Mouse (Mus musculus): ENCODE results near the gene Arhgef19. TPM values are rescaled to one million over a fixed set of nuclear protein-coding genes. Genes with fewer than 3 reads are reported as not detected.
A peak's percentile ranks its signal among the peaks of the same experiment; 100 is the strongest.

The Arhgef19 gene
- polyA plus RNA-seq, 1 experiment: 13.2 TPM

- Histone ChIP-seq H3K4me1 (ENCODE audit: control insufficient read depth, insufficient read depth, low read length) (no peaks in the 10 kb centered on the region), H3K4me3 (ENCODE audit: insufficient read depth, low read length) (peak overlapping the region; percentile 35), H3K27ac (ENCODE audit: insufficient read depth, low read length) (no peak overlapping the region)
- TF ChIP-seq POLR2A (IDR thresholded peaks at IDR 0.05; ENCODE audit: extremely low read depth, insufficient read depth, low read length) (no peak), CTCF (IDR thresholded peaks at IDR 0.05; ENCODE audit: extremely low read depth, insufficient read depth, low read length) (no peak)
Observed at GRCm38 (mm10) chr4:141301591-141302427, 62.5 kb downstream of the Arhgef19 start.

DNA sequence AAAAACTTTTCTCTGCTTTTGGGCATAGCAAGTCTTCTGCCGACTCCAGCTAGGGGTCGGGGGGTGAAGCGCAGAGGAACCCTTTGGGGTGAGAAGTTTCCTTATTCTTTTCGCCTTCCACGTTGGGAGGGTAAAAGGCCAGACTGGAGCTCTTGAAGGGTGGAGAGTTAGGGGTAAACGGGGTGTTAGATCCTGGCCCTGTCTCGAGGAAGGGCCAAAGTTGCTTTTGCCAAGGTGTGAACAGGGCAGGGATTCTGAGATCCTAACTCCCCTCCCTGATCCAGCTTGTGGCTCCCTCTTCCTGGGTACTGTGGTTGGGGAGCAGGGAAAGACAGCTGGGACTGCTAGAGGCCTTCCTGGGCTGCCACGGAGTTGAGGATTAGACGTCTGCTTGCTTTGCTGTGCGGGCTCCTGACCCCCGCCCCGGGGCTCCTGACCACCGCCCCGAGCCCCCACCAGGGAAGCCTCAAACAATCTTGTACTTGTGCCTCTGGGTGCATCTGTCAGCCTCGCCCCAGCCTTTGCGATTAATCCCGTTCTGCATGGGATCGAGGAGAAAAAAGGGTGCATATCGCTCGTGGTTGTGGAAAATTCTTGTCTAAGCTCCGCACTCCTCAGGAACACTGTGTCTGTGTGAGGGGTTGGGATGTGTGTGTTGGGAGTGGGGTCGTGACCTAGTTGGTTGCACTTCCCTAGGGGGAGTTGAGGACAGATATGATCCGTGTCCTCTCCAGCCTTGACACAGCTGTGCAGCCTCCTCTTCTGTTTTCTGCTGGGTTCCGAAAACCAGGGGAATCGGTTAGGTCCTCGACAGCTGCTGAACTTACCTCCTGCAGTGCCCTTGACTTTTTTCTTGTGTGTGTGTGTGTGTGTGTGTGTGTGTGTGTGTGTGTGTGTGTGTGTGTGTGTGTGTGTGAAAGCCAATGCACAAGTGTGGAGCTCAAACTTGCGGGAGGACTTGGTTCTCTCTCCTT lies 63.4 kb downstream of the Arhgef19 start:
- no peak overlapping the region for H3K27ac ChIP-seq (ENCODE audit: insufficient read depth, low read length)
- H3K4me1 ChIP-seq (ENCODE audit: control insufficient read depth, insufficient read depth, low read length): no peaks in the 10 kb centered on the region
- no peak for TF ChIP-seq POLR2A (IDR thresholded peaks at IDR 0.05; ENCODE audit: extremely low read depth, insufficient read depth, low read length)
- no peak for TF ChIP-seq CTCF (IDR thresholded peaks at IDR 0.05; ENCODE audit: extremely low read depth, insufficient read depth, low read length)
- peak overlapping the region; percentile 35 for H3K4me3 ChIP-seq (ENCODE audit: insufficient read depth, low read length)

DNA sequence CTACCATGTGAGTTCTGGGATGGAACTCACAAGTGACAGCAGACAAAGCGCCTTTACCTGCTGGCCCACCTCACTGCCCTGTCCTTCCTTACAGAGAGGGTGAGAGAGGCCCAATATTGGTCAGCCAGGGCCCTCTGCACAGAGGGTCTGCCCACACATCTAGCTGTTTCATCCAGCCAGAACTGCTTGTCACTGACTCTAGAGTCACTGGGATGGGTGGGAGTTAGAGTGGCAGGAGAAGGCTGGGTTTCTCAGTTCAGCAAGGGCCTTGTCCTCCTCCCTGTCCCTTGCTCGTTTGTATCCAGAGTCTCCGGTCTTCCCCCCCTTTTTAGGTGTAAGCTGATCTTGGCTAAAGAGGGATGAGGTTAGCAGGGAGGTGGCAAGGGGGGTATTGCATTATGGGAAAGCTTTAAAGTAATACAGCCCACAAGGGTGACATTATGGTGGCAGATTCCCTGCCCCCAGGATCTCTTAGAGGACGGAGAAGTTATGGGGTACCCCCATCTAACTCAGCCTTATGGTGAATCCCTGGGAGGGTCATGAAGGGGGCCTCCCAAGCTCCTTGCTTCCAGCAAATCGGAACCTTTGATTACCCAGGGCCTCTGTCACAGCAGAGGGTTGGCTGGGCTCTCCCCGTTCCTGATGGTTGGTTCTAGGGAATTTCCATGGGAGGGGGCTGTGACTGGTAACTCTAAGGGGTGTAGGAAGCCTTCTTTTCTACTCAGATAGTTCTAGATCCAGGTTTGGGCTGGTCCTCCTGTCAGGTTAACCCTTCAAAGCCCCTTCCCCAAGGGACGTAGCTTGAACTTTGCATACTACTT lies 64.3 kb downstream of the Arhgef19 start:
- Histone ChIP-seq H3K27ac (ENCODE audit: insufficient read depth, low read length) (no peak overlapping the region), H3K4me1 (ENCODE audit: control insufficient read depth, insufficient read depth, low read length) (no peaks in the 10 kb centered on the region), H3K4me3 (ENCODE audit: insufficient read depth, low read length) (no peak overlapping the region)
- TF ChIP-seq CTCF (IDR thresholded peaks at IDR 0.05; ENCODE audit: extremely low read depth, insufficient read depth, low read length): no peak
- no peak for TF ChIP-seq POLR2A (IDR thresholded peaks at IDR 0.05; ENCODE audit: extremely low read depth, insufficient read depth, low read length)

DNA sequence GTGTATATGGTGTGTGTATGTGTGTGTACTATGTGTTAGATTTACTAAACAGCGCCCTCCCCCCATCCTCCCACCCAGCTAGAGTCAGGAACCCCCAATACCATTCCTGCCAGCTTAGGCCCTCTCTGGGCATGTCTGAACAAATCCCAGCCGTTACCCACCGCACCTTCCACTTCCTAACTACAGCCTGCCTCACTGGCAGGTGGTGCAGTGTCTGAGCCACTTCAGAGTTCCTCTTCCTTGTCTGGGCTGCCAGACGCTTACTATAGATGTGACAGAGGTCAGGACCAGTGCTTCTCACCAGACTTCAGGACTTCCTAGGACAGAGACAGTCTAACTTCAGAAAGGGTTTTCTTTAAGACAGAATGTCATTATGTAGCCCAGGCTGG lies 64.9 kb downstream of the Arhgef19 start:
- TF ChIP-seq POLR2A (IDR thresholded peaks at IDR 0.05; ENCODE audit: extremely low read depth, insufficient read depth, low read length) (no peak), CTCF (IDR thresholded peaks at IDR 0.05; ENCODE audit: extremely low read depth, insufficient read depth, low read length) (no peak)
- H3K27ac ChIP-seq (ENCODE audit: insufficient read depth, low read length): no peak overlapping the region
- H3K4me3 ChIP-seq (ENCODE audit: insufficient read depth, low read length): no peak overlapping the region
- H3K4me1 ChIP-seq (ENCODE audit: control insufficient read depth, insufficient read depth, low read length): no peaks in the 10 kb centered on the region

- H3K4me1 ChIP-seq (ENCODE audit: control insufficient read depth, insufficient read depth, low read length): no peaks in the 10 kb centered on the region
- H3K4me3 ChIP-seq (ENCODE audit: insufficient read depth, low read length): no peak overlapping the region
- no peak overlapping the region for H3K27ac ChIP-seq (ENCODE audit: insufficient read depth, low read length)
- no peak for TF ChIP-seq CTCF (IDR thresholded peaks at IDR 0.05; ENCODE audit: extremely low read depth, insufficient read depth, low read length)
- no peak for TF ChIP-seq POLR2A (IDR thresholded peaks at IDR 0.05; ENCODE audit: extremely low read depth, insufficient read depth, low read length)
Observed at GRCm38 (mm10) chr4:141306057-141306456, 66.8 kb downstream of the Arhgef19 start.

Other genes starting within 250 kb of the Arhgef19 start
- 9.6 and 10.9 TPM in 2 replicates for gene Mfap2, start 229.1 kb upstream of the Arhgef19 start, polyA plus RNA-seq (2012; rRNA removed)
- 85.8 and 95.2 TPM in 2 replicates for gene Crocc, start 178.9 kb upstream of the Arhgef19 start, polyA plus RNA-seq (2012; rRNA removed)
- 58.6 and 62.3 TPM in 2 replicates for gene Necap2, start 161.1 kb upstream of the Arhgef19 start, polyA plus RNA-seq (2012; rRNA removed)
- gene Spata21, start 151.2 kb upstream of the Arhgef19 start, polyA plus RNA-seq (2012; rRNA removed): 0.53 and 0.71 TPM in 2 replicates
- gene Szrd1, start 99.7 kb upstream of the Arhgef19 start, polyA plus RNA-seq (2012; rRNA removed): 18.0 and 19.4 TPM in 2 replicates
- 20.7 and 22.6 TPM in 2 replicates for gene Fbxo42, start 91.6 kb upstream of the Arhgef19 start, polyA plus RNA-seq (2012; rRNA removed)
- gene Rsg1, start 25.5 kb upstream of the Arhgef19 start, polyA plus RNA-seq (2012; rRNA removed): 3.0 and 3.3 TPM in 2 replicates
- 1.2 and 1.3 TPM in 2 replicates for gene Epha2, start 61.7 kb downstream of the Arhgef19 start, polyA plus RNA-seq (2012; rRNA removed)
- gene Fam131c, start 128.7 kb downstream of the Arhgef19 start, polyA plus RNA-seq (2012; rRNA removed): 3.2 and 3.3 TPM in 2 replicates
- gene Clcnka, start 159.2 kb downstream of the Arhgef19 start, polyA plus RNA-seq (2012; rRNA removed): not detected in 2 replicates
- 0.32 TPM in 1 of 2 replicates, not detected in the other for gene Clcnkb, start 176.5 kb downstream of the Arhgef19 start, polyA plus RNA-seq (2012; rRNA removed)
- 0.21 and 0.23 TPM in 2 replicates for gene Hspb7, start 181.3 kb downstream of the Arhgef19 start, polyA plus RNA-seq (2012; rRNA removed)
- 13.3 and 14.2 TPM in 2 replicates for gene Srarp, start 196.6 kb downstream of the Arhgef19 start, polyA plus RNA-seq (2012; rRNA removed)
- gene Zbtb17, start 205.2 kb downstream of the Arhgef19 start, polyA plus RNA-seq (2012; rRNA removed): 45.1 and 47.2 TPM in 2 replicates